Mouse (Mus musculus) embryonic facial prominence, embryonic 15.5 days (tissue): ENCODE data around the gene Gnb1l. TPM values are rescaled to one million over a fixed set of nuclear protein-coding genes. Genes with fewer than 3 reads are reported as not detected.

ENCODE experiments used
- ATAC-seq: fragments of 200-750 bp; cut with Nextera tagmentation; 2 replicates; pipeline ENCODE4 v1.8.0; 2017; ENCODE audit warnings: low read depth, moderate TSS enrichment; ENCODE audit not compliant: insufficient number of reproducible peaks, low FRiP score, low TSS enrichment
- H3K27ac ChIP-seq: fragments of 300-500 bp; sonication (generic); replicated peaks from 2 replicates; pipeline ENCODE4 v1.5.1; 2015; ENCODE audit warnings: mild to moderate bottlenecking, inconsistent platforms
- H3K27me3 ChIP-seq: fragments of 300-500 bp; sonication (generic); 2 replicates; pipeline ENCODE4 v1.6.1; 2015; ENCODE audit warnings: inconsistent platforms
- H3K36me3 ChIP-seq: fragments of 300-500 bp; sonication (generic); 2 replicates; pipeline ENCODE4 v1.6.1; 2015; ENCODE audit warnings: mild to moderate bottlenecking, inconsistent platforms
- H3K4me1 ChIP-seq: fragments of 300-500 bp; sonication (generic); 2 replicates; pipeline ENCODE4 v1.6.1; 2015; ENCODE audit warnings: inconsistent platforms
- H3K4me2 ChIP-seq: fragments of 300-500 bp; sonication (generic); replicated peaks from 2 replicates; pipeline ENCODE4 v1.6.1; 2015; ENCODE audit warnings: mild to moderate bottlenecking, inconsistent platforms
- H3K4me3 ChIP-seq: fragments of 300-500 bp; sonication (generic); replicated peaks from 2 replicates; pipeline ENCODE4 v1.5.1; 2015; ENCODE audit warnings: mild to moderate bottlenecking, inconsistent platforms
- H3K9ac ChIP-seq: fragments of 300-500 bp; sonication (generic); 2 replicates; pipeline ENCODE4 v1.6.1; 2015; ENCODE audit warnings: inconsistent platforms
- H3K9me3 ChIP-seq: fragments of 300-500 bp; sonication (generic); replicated peaks from 2 replicates; pipeline ENCODE4 v1.6.1; 2016; ENCODE audit warnings: inconsistent platforms
- WGBS: fragments of 180-500 bp; shearing (Covaris S2); methylation state at CpG from one replicate; pipeline ENCODE4 v1.1.7; 2015; 5-methylcytosine and 5-hydroxymethylcytosine counted together
- polyA plus RNA-seq: library from polyadenylated mRNA; unstranded; fragments of >200 nt; fragmentation: Nextera tagmentation; extraction: Ambion mirVana; gene quantifications from 2 replicates; pipeline ENCODE4 v1.2.1, GENCODE M21; 2015

Gnb1l gene
- polyA plus RNA-seq, 1 experiment from 2014 or later: 18.7 TPM

DNA sequence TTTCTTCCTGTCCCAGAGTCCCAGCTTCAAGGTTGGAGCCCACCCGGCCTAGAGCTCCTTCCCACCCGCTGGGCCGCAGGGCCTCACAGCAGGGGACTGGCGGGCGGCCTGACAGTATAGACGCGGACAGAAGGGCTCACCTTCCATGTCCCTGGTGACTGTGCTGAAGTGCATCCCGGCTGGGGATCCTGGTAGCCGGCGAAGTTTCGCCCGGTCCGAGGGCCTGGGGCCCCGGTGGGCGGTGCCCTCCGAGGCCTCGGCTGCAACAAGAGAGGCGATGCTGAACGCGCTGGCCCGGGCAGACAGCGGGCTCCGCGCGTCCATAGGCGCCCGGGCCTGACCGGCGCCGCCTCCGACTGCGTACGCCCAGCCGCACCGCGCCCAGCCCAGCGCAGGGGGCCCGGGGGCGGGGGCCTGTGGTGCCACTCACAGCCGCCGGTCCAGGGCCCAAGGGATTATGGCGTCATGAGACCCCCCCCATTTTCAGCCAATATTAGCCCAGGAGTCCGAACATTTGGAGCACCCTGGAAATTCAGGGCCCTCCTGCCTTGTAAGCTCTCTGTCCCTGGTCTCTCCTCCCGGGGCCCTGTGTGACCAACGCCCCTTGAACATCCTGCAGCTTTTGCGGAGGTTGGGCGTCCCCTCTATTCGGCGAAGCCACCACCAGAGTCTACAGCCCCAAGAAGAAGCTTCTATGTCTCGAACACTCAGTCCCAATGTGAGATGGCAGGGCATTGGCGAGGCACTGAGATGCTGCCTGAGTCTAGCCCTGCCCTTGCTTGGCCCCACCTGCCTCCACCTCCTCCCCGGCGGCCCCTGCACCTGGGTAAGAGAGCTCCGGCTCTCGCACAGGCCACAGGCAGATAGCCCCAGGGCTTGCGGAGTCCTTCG, 89.6 kb downstream of the Gnb1l start:
- no peaks in the 10 kb centered on the region for H3K9me3 ChIP-seq
- no peaks in the 10 kb centered on the region for H3K36me3 ChIP-seq
- peak overlapping the region; percentile 48 for H3K4me3 ChIP-seq
- peak; percentile 53 for ATAC-seq
- 4% methylated on average over 57 of the region's 57 CpGs for WGBS
- peaks cover 94% of the 10 kb centered on the region for H3K27me3 ChIP-seq
- peak overlapping the region; percentile 58 for H3K27ac ChIP-seq
- peak overlapping the region; percentile 75 for H3K4me2 ChIP-seq
- H3K4me1 ChIP-seq: peaks cover 46% of the 10 kb centered on the region
- no peak overlapping the region for H3K9ac ChIP-seq

GRCm38 (mm10) chr16:18588738-18589055, 90.2 kb downstream of the Gnb1l start:
- H3K9me3 ChIP-seq: no peaks in the 10 kb centered on the region
- H3K4me2 ChIP-seq: peak overlapping the region; percentile 75
- H3K4me1 ChIP-seq: peaks cover 46% of the 10 kb centered on the region
- no peak for ATAC-seq
- WGBS: 10% methylated on average over 31 of the region's 31 CpGs
- no peak overlapping the region for H3K9ac ChIP-seq
- H3K27me3 ChIP-seq: peaks cover 92% of the 10 kb centered on the region
- H3K4me3 ChIP-seq: peak overlapping the region; percentile 48
- no peaks in the 10 kb centered on the region for H3K36me3 ChIP-seq
- H3K27ac ChIP-seq: peak overlapping the region; percentile 58; the same call in 1 of the 2 replicates

- Histone ChIP-seq H3K4me3 (peak overlapping the region; percentile 48; the same call in 1 of the 2 replicates), H3K9me3 (no peaks in the 10 kb centered on the region), H3K4me1 (peaks cover 46% of the 10 kb centered on the region), H3K4me2 (peak overlapping the region; percentile 75; the same call in 1 of the 2 replicates), H3K36me3 (no peaks in the 10 kb centered on the region), H3K27ac (no peak overlapping the region), H3K9ac (no peak overlapping the region), H3K27me3 (peaks cover 87% of the 10 kb centered on the region)
- 42% methylated on average over 9 of the region's 9 CpGs for WGBS
- no peak for ATAC-seq
Observed at GRCm38 (mm10) chr16:18589080-18589621, 90.6 kb downstream of the Gnb1l start.

- Histone ChIP-seq H3K36me3 (no peaks in the 10 kb centered on the region), H3K27me3 (peaks cover 78% of the 10 kb centered on the region), H3K4me1 (peaks cover 46% of the 10 kb centered on the region), H3K4me3 (peak within 1 kb of the TSS; percentile 35), H3K9ac (no peak within 1 kb of the TSS), H3K4me2 (peak within 1 kb of the TSS; percentile 54), H3K27ac (no peak within 1 kb of the TSS), H3K9me3 (no peaks in the 10 kb centered on the region)
- no peak for ATAC-seq
- WGBS: 6% methylated on average over 48 of the region's 48 CpGs
Observed at GRCm38 (mm10) chr16:18589804-18590790, 91.6 kb downstream of the Gnb1l start, which contains the start of gene Tbx1. Gene Tbx1, minus strand, starts transcription at chr16:18590671.

GRCm38 (mm10) chr16:18591047-18592018, 92.8 kb downstream of the Gnb1l start:
- no peaks in the 10 kb centered on the region for H3K36me3 ChIP-seq
- ATAC-seq: no peak
- H3K9ac ChIP-seq: no peak overlapping the region
- peak overlapping the region; percentile 21 for H3K4me3 ChIP-seq
- peak overlapping the region; percentile 54 for H3K4me2 ChIP-seq
- H3K27me3 ChIP-seq: peaks cover 66% of the 10 kb centered on the region
- peaks cover 43% of the 10 kb centered on the region for H3K4me1 ChIP-seq
- no peak overlapping the region for H3K27ac ChIP-seq
- no peaks in the 10 kb centered on the region for H3K9me3 ChIP-seq
- 3% methylated on average over 59 of the region's 59 CpGs for WGBS

GRCm38 (mm10) chr16:18593930-18594329, 95.4 kb downstream of the Gnb1l start:
- H3K4me2 ChIP-seq: no peak overlapping the region
- H3K4me3 ChIP-seq: no peak overlapping the region
- 64% methylated on average over 2 of the region's 2 CpGs for WGBS
- H3K36me3 ChIP-seq: no peaks in the 10 kb centered on the region
- no peak overlapping the region for H3K9ac ChIP-seq
- no peak for ATAC-seq
- peaks cover 42% of the 10 kb centered on the region for H3K27me3 ChIP-seq
- H3K4me1 ChIP-seq: peaks cover 22% of the 10 kb centered on the region
- H3K9me3 ChIP-seq: no peaks in the 10 kb centered on the region
- no peak overlapping the region for H3K27ac ChIP-seq

- H3K36me3 ChIP-seq: no peaks in the 10 kb centered on the region
- WGBS: 43% methylated on average over 5 of the region's 5 CpGs
- no peaks in the 10 kb centered on the region for H3K9me3 ChIP-seq
- no peak overlapping the region for H3K4me2 ChIP-seq
- no peak overlapping the region for H3K9ac ChIP-seq
- no peak for ATAC-seq
- no peak overlapping the region for H3K4me3 ChIP-seq
- peaks cover 9% of the 10 kb centered on the region for H3K4me1 ChIP-seq
- peaks cover 19% of the 10 kb centered on the region for H3K27me3 ChIP-seq
- no peak overlapping the region for H3K27ac ChIP-seq
Observed at GRCm38 (mm10) chr16:18596255-18596654, 97.7 kb downstream of the Gnb1l start.

DNA sequence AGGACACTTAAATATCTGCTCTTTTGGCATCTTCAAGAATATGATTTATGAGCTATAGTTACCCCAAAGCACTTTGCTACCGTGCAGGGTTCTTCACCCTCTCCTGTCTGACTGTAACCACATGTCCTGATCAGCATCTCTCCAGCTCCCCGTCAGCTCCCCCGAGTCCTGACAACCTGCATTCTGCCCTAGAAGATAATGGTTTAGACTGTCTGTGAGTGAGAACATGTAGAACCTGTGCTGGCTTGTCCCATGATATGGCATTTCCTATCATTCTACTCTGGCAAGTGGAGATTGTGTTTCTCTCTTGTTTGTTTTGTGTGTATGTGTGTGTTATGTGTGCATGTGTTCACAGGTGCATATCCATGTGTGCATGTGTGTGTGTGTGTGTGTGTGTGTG, 99.5 kb downstream of the Gnb1l start:
- H3K27me3 ChIP-seq: peaks cover 5% of the 10 kb centered on the region; the same call in 1 of the 2 replicates
- no peak overlapping the region for H3K27ac ChIP-seq
- ATAC-seq: no peak
- H3K9me3 ChIP-seq: no peaks in the 10 kb centered on the region
- H3K4me1 ChIP-seq: peaks cover 11% of the 10 kb centered on the region
- H3K4me2 ChIP-seq: no peak overlapping the region
- no peaks in the 10 kb centered on the region for H3K36me3 ChIP-seq
- WGBS: 56% methylated on average over 3 of the region's 3 CpGs
- H3K4me3 ChIP-seq: no peak overlapping the region
- no peak overlapping the region for H3K9ac ChIP-seq

GRCm38 (mm10) chr16:18601447-18601846, 102.9 kb downstream of the Gnb1l start:
- Histone ChIP-seq H3K9ac (no peak overlapping the region), H3K4me2 (no peak overlapping the region), H3K36me3 (no peaks in the 10 kb centered on the region), H3K27me3 (no peaks in the 10 kb centered on the region), H3K4me3 (no peak overlapping the region), H3K4me1 (peaks cover 17% of the 10 kb centered on the region), H3K9me3 (no peaks in the 10 kb centered on the region), H3K27ac (peak overlapping the region; percentile 44; the same call in 1 of the 2 replicates)
- WGBS: 51% methylated on average over 7 of the region's 7 CpGs
- 0 out of 2 replicates have a peak, but pooled peaks have one; percentile 8 for ATAC-seq

DNA sequence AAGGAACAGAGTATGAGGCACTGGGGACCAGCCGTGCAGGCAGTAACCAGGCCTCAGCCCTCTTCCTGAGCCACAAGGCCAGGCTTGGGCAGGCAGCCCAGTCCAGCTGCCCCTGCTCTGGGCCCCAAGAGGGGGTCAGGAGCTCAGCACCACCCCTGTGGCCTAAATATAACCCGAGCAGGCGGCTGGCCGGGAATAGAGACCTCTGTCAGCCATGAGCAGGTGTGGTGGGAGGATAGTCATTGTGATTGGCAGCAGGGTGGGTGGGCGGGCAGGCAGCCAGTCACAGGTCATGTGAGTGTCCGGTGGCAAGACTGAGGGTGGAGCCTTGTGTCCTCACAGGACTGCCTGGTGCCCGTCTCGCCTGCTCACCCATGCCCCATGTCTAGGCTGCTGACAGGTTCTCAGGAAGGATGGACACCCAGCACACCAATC, 105.8 kb downstream of the Gnb1l start:
- 47% methylated on average over 8 of the region's 8 CpGs for WGBS
- H3K27me3 ChIP-seq: no peaks in the 10 kb centered on the region
- H3K27ac ChIP-seq: peak overlapping the region; percentile 40; the same call in 1 of the 2 replicates
- no peak overlapping the region for H3K4me3 ChIP-seq
- H3K4me1 ChIP-seq: peaks cover 25% of the 10 kb centered on the region
- no peaks in the 10 kb centered on the region for H3K36me3 ChIP-seq
- no peak overlapping the region for H3K9ac ChIP-seq
- H3K4me2 ChIP-seq: no peak overlapping the region
- ATAC-seq: peak; percentile 35; the same call in 1 of the 2 replicates
- H3K9me3 ChIP-seq: no peaks in the 10 kb centered on the region
